Mouse (Mus musculus): ENCODE data around the gene Ang2.
A peak's percentile ranks its signal among the peaks of the same experiment; 100 is the strongest.
"Not testable (repeated sequence)": the region's sequence is repeated elsewhere in the genome, so short reads cannot be mapped to it uniquely, and the experiment has no call there.

Ang2 gene

DNA sequence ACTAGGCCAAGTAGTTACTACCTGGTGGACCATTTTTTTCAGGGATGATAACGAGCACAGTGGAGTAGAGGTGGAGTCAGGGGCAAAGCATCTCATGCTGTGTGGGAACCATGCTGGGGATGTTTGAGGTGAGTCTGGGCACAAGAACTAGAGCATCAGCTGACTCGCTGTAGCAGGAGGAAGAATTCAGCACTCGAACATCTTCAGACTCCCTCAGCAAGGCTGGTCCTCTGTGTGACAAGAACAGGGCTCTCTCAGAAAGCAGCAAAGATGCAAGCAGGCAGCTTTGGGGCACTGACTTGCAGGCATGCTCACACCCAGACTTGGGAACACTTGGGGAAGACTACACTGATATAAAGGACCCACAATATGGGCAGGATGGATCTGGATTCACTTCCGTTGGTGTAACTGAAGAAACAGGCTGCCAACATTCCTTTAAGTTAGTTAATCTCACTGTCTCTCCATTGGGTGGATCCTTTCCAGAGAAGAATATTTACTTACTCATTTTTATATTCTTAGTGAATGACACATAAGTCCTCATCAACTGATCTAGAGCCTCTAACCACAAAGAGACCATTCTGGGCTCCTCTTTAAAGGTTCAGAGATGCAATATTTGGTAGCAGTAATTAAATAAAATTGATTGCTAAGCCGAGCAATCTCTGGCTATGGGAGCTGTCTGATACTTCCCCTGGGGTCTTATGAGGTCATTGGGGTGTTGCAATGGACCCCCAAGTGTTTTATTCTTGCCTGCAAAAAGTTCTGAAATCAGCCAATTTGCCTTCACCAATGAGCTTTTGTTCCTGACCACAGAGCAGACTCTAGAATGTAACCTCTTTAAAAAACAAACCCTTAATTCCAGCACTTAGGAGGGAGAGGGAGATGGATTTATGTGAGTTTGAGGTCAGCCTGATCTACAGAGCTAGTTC, at the start of gene Ang2:
TSS of gene Ang2 (minus strand) at position 51 of the 926 bp plus-strand sequence.
- no peak for DNase-seq

DNA sequence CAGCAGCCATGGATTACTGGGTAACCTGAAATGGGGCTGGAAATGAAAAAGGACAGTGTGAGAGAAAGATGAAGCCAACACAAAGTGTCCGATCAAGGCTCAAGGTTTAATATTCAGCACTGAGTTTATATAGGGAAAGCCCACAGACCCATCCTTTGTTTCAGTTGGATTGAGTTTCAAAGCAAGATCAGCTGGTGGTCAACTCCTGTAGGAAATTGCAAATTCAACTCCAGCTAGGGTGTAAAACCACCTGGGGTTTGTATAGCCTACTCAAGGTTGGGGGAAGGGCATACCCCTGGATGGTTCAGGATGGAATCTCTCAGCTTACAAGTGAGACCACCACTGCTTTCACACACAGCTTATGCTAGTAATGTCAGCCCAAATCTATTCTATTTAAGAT, 48.8 kb upstream of the Ang2 start:
- DNase-seq = no peak

DNA sequence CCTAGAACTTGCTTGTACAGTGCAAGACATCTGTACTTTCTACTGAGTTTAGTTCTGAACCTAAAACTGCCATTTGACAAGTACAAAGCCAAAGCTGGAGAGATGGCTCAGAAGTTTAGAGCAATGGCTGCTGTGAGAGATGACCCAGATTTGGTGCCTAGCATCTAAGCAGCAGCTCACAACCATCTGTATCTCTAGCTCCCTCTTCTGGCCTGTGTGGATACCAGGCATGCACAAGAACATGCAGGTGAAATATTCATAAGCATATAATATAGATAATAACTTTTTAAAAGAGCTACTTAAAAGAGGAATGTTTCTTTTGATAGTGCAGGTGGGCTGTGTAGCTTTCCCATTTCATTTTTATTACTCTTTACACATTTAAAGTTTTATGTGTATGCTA, 42.0 kb upstream of the Ang2 start:
- peak; percentile 13 for DNase-seq

DNA sequence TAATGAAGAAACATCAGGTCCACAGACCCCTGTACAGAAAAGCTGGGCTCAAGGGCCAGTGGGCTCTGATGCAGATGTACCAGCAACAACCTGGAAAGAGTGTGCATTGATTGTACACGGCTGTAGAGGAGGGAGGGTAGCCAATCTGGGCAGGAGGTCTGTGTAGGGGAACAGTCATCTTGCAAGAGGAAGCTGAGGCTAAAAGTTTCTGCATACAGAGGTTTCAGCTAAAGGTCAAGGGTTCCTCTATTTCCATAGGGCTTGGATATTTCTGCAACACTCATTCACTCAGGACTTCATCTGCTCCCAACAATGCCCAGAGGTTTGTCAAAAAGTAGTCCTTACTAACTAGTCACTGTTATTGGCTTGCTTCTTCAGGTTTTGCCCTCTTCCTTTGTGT, 38.5 kb upstream of the Ang2 start:
- DNase-seq = not testable (repeated sequence)

DNA sequence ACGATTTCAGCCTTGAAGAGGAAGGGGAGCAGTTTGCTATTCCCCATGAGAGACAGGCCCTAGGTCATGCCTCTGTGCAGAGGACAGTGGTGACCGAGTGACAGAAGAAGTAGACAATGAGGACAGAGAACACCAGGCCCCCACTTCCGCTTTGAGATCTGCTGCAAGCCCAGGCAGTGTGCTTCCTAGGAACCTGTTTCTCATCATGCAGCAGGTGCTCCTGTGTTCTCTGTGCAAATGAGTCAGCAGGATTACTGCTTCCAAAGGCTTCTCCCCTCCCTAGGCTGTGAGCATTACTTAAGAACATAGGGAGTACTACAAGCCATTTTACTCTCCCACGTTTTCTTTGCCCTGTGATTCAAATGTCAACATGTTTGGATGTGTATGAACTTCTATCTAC, 30.7 kb upstream of the Ang2 start:
- DNase-seq = not testable (repeated sequence)

DNA sequence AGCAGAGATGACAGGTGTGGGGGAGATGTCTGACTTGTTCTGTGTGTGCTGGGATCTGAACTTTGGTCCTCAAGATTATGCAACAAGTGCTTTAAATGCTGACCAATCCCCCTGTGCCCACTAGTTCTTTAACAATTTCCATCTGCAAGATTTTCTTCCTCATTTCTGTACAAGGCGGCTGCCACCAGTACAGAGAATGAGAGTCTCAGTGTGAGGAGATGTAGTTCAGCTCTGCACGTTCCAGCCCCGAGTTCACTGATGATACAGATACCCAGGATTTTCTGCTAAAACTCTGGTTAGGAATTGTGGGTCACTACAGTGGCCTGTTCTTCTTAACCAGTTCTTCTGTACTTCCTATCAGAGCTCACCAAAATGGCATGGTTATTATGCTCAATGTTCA, 21.1 kb upstream of the Ang2 start:
- DNase-seq = not testable (repeated sequence)

DNA sequence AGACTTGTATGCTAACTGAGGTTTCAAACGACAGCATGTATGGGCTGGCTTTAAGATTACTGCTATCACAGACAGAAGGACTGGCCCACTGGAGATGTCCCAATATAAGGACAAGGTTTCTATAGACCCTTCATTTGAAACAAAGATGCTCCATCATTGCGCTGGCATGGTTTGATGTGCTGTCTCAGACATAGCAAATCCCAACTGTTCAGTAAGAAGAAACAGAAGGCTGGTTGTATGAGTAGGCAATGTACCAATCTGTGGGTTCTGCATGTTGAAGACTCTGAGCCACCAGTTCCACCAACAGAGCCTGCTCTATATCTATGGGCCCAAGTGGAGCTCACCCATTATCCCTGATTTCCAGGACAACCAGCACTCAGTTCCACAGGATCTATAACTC, 4.2 kb upstream of the Ang2 start, which contains the start of gene Ear14:
TSS of gene Ear14 (plus strand) at position 277 of the 400 bp plus-strand sequence.
- DNase-seq = no peak

DNA sequence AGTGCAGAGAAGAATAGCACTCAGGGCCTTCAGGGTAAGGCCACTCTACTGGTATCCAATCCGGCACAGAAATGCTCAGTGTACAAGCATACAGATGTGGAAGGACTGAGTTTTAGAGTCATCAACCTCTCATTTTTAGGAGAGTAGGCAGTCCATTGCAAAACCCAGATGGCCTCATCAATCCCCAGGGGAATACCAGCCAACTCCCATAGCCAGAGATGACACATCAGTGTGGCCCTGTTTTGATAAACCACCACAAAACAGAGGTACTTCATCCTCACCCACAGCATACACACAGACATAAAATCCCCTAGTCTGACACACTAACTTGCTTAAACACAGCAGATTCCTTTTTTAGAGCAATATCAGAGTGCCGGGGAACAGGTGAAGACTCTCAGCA, 1.5 kb upstream of the Ang2 start:
- DNase-seq = no peak

DNA sequence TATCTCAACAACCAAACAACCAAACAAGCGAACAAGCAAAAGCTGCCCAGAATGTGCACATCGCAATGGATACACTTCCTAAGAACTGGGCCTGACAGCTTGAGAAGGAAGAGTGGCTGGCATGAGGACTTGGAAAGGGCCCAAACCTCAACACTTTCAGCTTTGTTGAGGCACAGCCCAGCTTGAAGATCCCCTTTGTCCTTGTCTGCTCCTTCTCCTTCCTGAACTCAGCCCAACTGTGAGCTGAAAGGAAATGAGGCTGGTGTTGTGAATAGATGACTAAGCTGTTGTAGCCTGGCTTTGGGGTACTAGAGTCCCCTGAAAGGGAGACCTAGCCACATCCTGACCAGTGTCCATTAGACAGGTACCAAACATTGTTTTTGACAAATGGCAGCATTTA, 1.1 kb upstream of the Ang2 start:
- no peak for DNase-seq

DNA sequence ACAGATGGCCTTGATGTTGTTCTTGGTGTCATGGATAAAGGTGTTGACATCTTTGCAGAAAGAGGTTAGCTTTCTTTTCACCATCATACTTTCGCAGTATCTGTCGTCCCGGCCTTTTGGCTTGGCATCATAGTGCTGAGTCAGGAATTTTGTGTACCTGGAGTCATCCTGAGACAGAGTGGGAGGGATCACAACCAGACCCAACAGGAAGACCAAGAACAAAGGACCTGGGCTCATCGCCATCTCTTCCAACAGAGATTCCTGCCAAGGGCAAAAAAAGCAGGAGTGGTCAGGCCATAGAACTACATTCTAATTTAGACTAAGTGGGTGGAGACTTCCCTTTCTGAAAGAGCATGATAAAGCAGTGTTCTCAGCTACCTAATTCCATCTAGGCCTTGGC, 3.3 kb downstream of the Ang2 start:
- peak; percentile 34 for DNase-seq

DNA sequence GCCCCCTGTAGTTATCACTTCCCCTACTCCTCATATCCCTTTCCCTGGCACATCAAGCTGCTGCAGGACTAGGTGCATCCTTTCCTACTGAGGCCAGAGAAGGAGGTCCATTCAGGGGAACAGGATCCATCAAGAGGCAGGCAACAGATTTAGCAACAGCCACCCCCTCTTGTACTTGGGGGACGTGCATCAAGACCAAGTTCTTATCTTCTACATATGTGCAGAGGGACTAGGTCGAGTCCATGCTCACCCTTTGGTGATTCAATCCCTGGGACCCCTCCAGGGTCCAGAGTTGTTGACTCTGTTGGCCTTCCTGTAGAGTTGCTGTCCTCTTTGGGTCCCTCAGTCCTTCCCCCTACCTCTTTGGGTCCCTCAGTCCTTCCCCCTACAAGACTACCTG, 17.9 kb downstream of the Ang2 start:
- DNase-seq = not testable (repeated sequence)

DNA sequence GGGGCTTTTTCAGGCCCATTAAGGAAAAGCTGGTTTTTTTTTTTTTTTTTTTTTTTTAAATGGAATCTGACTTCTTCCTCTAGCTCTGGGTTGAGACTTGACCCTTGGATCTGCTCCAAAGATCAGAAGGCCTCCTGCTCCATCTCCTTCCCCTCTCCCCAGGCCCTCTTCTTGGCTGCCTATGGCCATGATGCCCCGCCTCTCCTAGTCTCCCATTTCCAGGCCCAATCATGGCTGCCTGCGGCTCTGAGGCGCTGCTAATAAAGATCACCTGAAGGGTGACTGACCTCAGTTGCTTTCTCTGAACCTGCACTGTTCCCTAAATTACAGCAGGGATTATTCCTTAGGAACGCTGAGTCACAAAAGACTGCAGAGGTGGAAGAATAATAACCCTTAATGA, 25.1 kb downstream of the Ang2 start:
- no peak for DNase-seq

DNA sequence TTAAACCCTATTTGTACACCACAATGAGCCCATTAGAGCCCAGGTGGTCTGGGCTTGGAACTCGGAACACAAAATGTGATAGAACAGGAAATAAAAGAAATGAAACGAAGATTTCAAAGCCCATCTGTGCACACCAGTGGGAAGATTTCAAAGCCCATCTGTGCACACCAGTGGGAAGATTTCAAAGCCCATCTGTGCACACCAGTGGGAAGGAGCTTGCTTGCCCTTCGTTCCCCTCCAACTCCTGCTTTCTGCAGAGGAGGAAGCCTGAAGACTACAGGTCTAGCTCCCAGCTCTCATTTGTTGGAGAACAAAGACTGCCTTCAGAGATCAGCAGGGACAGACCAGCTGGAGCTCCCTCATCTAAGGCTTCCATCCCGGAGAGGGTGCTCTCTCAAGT, 26.0 kb downstream of the Ang2 start:
- DNase-seq = not testable (repeated sequence)

DNA sequence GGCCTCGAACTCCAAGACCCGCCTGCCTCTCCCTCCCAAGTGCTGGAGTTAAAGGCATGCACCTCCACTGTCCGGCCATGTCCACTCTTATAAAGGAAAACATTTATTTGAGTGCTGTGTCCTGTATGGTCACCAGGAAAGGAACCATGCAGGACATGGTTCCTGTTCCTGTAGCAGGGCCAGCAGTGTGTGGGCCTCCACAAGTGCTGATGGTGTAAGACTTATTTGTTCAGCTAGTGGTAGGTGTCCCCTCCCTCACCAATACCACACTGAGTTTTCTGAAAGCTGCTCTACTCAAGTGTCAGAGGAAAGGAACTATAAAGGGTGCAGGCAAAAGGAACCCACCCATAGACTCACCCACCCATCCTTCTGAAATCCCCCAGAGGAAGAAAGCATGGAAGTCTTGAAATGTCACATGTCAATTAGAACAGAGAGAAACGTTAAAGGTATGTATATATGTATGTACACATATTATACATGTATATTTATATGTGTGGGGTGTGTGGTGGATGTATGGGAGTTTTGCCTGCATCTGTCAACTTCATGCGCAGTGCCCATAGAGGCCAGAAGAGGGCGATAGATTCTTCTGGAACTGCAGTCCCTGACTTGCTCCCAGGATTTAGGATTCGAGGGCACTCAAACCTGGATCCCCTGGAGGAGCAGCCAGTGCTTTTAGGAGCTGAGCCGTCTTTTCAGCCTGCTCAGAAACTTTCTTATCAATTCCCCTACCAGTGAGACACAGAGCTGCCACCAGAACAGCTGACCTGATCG, 26.7 kb downstream of the Ang2 start:
- not testable (repeated sequence) for DNase-seq

DNA sequence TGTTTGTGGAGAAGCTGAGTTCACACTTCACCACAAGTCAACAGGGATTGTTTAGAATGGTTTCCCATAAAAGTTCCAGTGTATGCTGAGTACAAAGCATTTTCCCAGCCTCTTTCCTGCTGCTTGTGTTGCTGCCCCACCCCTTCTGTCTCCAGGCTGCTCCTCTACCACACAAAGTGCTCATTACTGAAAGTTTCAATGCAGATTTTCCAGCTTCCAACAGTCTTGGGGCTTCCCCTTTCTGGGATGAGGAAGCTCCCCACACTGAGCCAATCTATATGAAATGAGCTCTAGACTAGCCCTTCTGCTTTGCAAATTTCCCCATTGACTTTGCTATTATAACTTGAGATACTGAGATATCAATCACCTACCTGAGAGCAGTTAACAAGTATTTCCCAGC, 32.9 kb downstream of the Ang2 start:
- no peak for DNase-seq

DNA sequence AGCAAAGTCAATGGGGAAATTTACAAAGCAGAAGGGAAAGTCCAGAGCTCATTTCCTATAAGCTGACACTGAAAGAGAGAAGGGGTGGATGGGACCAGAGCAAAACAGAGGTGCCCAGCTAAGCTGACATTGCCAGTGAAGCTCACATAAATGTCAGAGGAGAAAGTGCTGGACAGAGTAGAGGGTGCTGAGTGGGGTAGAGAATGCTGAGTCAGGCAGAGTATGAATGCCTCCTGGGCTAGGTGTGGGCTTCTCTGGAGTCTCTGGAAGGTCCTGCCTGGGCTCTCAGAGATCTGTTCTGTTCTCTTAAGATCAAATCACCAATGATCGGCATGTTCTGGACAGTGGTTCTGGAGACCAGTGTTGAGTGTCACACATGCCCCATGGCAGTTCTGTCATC, 33.5 kb downstream of the Ang2 start:
- no peak for DNase-seq

DNA sequence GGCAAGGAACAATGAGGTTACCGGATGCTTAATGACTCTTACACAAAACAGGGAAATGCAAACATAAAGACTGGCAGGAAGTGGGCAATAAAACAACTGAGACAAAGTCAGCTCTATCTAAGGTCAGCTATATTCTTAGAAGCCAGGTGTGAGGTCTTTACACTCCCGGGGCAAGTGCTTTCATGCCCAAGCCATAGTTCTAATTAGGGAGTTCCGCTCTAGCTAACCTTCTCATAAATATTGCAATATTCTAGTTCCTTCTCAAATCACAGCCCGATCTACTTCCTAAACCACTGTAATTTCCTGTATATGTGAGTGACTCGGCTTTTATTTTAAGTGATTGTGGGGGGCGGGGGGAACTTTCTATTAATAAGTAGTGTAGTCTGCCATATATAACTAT, 35.6 kb downstream of the Ang2 start:
- DNase-seq = not testable (repeated sequence)

DNA sequence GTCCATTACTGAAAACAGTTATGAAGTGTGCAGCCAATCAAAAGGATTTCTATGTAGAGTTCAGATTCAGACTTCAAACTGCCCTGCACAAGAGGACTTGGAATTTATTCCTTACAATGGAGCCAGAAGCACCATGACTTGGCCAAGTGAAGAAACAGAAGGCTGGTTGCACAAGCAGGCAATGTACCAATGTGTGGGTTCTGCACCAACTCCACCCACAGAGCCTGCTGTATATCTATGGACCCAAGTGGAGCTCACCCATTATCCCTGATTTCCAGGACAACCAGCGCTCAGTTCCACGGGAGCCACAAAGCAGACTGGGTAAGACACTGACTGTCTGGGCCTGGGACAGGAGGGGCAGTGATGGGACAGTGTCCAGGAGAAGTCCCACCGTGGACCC, 37.0 kb downstream of the Ang2 start, which contains the start of gene Rnase2b:
TSS of gene Rnase2b (plus strand) at position 285 of the 400 bp plus-strand sequence.
- DNase-seq = not testable (repeated sequence)

DNA sequence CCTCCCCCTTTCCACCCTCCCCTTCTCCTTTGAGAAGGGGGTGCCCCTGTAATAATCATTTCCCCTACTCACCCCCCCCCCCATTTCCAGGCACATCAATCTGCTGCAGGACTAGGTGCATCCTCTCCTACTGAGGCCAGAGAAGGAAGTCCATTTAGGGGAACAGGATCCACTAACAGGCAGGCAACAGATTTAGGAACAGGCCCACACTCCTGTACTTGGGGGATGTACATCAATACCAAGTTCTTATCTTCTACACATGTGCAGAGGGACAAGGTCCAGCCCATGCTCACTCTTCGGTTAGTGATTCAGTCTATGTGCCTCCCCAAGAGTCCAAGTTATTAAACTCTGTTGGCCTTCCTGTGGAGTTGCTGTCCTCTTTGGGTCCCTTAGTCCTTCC, 41.9 kb downstream of the Ang2 start:
- no peak for DNase-seq

DNA sequence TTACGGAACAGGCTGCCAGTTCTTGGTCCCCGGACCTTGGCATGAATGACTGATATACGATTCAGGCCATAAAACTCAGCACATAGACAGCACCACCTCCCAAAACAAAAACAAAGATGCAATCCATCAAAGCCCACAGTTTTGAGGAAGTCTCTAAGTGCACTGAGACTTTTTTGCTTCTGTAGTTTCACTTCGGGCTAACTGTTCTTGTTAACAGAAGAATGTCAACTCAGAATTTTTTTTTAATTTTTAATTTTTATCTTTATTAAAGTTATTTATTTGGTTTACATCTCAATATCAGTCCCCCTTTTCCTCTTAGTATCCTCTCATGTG, 42.2 kb downstream of the Ang2 start:
- no peak for DNase-seq

DNA sequence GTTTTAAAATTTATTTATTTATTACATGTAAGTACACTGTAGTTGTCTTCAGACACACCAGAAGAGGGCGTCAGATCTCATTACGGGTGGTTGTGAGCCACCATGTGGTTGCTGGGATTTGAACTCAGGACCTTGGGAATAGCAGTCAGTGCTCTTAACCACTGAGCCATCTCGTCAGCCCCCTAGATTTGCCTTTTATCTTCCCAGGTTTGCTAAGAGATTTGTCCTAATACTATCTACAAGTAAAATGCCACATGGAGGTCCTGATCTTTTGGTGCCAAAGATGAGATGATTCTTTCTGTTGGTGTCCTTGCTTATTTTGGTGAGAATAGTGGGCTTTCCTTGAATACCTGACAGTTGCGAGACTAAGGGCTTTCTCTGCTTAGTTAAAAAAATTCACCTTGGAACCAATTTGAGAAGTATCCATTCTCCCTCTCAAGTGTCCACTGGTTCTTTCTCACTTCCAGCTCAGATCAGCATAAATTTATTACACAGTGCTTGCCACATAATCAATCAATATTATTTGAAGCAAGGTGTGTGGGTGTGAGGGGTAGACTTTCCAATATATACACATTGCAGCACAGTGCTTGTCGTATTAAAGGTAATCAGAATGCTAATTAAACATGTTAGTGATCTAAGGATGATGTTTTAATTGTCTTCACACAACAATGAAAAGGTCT, 42.8 kb downstream of the Ang2 start:
- no peak for DNase-seq

DNA sequence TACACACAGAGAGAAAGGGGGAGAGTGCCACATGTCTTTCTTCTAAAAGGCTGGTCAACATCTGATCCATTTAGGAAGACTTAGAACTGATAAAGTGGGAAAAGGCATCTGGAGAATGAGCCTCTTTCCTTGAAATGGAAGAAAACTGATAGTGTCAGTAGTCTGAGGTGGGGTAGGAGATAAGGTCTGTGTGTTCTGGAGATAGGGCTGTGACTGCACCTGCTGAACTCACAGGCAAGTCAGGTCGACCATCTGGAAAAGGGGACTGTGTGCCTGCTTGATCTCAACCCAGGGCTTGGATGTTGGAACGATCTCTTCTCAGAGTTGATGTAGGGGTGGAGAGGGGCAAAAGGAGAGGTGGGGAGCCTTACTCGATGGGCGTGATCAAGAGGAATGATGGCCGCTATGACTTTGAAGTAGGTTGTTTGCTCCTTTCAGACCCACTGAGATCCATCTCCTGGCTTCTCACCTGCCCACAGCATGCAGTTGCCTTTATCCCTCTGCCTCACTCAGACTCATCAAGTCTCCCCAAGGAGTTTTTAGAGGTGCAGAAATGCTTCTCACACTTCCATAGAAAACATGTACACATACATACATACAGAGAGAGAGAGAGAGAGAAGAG, 46.6 kb downstream of the Ang2 start:
- no peak for DNase-seq
